Mouse (Mus musculus): ENCODE data around the gene Stim1. TPM values are rescaled to one million over a fixed set of nuclear protein-coding genes. Genes with fewer than 3 reads are reported as not detected.
"Not testable (repeated sequence)": the region's sequence is repeated elsewhere in the genome, so short reads cannot be mapped to it uniquely, and the experiment has no call there.

The Stim1 gene
- total RNA-seq, 2 experiments from 2014 or later = 76.4 to 77.1 TPM

DNA sequence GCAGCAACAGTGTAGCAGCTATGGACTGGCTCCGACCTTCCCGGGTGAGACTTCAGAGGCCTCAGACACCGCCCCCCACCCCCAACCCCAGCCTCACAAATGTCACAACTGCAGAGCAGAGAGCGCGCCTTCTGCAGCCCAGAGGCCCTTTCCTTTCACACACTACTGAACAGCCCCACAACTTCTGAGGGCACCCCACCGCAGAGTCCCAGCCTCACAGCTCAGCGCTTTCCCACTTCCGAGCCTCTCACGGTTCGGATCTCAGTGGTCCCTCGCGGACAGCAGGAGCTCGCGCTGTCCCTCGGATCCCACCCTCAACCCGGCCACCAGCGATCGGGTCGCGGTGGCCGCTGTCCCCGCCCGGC, 18.1 kb upstream of the Stim1 start:
- DNase-seq = peak; percentile 64

DNA sequence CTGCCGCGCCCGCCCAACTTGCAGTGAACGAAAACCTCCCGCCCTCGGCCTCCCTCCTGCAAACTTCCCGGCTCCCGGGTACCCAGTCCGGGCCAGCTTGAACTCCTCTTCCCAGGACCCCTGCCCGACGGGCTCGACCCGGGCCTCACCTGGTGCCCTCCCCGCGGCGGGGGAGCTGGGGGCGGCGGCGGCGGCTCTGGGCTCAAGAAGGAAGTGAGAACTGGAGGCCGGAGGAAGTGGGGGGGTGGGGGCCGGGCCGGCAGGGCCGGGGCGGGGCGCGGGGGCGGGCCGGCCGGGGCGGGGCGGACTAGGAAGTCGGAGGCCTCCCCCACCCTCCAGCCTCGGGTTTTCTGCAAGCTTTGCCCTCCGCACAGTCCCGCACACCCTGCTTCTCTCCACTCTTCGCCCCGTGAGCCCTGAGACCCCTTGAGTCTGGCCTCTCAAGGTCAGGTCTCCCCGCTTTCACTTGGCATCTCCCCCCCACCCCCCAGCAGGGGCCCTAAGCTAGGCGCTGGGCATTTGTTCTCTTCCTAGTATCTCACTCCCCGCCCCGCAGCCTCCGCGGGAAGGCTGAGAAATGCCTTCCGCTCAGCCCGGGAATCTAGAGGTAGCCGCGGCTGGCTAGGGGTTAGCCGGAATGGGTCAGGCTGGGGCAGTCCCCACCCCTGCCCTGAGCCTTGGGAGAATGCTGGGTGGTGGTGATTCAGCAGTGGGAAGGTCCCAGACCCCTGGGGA, 17.5 kb upstream of the Stim1 start:
- peak; percentile 86 for DNase-seq

GRCm38 (mm10) chr7:102250631-102251214, 16.9 kb upstream of the Stim1 start:
- DNase-seq = peak; percentile 95

GRCm38 (mm10) chr7:102253631-102254030, 14.0 kb upstream of the Stim1 start:
- no peak for DNase-seq

GRCm38 (mm10) chr7:102255954-102256353, 11.7 kb upstream of the Stim1 start, which contains the start of gene Rhog:
Rhog (minus strand) TSS chr7:102256054.
- no peak for DNase-seq

- no peak for DNase-seq
Observed at GRCm38 (mm10) chr7:102256636-102257035, 11.0 kb upstream of the Stim1 start.

DNA sequence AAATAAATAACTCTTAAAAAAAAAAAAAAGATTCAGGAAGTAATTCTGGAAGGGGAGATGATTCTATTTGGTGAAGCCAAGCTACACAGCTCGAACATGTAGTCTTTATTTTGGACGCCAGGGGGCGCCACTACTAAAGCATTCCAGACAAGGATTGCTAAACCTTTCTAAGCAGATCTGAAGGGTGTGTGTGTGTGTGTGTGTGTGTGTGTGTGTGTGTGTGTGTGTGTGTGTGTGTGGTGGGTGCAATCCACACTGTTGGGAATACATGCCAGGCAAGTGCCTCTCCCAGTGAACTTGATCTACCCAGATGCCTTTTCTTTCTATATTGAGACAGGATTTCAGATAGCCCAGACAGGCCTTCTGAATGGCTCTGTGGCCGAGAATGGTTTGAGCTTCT, 9.4 kb upstream of the Stim1 start:
- DNase-seq = peak; percentile 91

DNA sequence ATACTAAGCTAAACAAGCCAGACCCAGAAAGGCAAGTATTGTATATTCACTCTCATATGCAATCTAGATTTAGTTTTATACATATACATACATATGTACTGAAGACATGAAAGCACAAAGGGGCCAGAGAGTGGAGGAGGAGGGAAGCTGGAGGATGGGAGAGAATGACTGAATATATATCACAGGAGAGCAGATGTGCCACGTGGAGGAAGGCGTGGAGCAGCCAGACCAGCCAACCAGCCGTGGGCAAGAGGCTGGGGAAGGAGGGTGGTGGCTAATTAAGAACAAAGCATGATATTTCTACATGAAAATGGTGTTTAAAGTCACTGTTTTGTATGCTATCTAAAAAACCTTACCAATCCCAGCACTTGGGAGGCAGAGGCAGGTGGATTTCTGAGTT, 8.9 kb upstream of the Stim1 start:
- no peak for DNase-seq

DNA sequence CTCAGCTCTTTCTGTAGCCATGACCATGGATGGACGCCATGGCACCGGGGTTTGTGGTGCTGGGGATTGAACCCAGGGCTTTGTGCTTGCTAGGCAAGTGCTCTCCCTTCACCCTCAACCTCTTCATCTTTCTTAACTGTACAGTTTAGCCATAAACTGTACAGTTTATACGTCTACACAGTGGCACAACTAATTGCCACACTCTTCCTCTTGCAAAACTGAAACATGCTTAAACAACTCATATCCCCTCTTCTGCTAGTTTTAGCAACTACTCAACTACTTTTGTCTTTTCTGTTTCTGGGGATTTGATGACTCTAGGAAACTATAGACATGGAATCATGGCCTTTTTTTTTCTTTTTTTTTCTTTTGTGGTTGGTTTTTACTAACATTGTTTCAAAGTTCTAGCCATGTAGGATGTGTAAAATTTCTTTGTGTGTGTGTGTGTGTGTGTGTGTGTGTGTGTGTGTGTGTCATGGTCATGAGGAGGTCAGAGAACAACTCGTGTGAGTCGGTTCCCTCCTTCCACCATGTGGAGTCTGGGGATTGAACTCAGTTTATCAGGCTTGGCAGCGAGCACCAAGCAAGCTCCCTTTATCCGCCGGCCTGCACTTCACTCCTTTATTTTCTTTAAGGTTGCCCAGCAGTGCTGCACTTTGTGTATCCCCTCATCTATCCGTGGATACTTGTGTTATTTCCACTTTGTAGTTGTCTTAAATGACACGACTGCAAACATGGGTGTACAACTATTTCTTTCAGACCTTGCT, 7.7 kb upstream of the Stim1 start:
- no peak for DNase-seq

DNA sequence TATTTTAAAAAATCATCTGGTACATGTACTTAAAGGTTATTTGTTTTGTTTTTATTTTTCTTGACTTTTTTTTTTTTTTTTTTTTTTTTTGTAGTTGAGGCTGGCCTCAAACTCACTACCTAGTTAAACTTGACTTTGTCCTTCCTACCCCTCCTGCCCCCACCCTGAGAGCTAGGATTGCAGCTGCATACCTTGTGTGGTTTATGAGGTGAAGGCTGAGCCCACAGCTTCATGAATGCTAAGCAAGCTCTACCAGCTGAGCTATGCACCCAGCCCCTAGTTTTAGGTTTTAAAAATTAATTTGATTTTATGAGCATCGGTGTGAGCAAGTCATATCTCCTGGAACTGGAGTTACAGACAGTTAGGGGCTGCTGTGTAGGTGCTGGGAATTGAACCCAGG, 7.1 kb upstream of the Stim1 start:
- DNase-seq = no peak

GRCm38 (mm10) chr7:102263020-102263419, 4.6 kb upstream of the Stim1 start:
- DNase-seq = no peak

- DNase-seq = not testable (repeated sequence)
Observed at GRCm38 (mm10) chr7:102266021-102266400, 1.6 kb upstream of the Stim1 start.

DNA sequence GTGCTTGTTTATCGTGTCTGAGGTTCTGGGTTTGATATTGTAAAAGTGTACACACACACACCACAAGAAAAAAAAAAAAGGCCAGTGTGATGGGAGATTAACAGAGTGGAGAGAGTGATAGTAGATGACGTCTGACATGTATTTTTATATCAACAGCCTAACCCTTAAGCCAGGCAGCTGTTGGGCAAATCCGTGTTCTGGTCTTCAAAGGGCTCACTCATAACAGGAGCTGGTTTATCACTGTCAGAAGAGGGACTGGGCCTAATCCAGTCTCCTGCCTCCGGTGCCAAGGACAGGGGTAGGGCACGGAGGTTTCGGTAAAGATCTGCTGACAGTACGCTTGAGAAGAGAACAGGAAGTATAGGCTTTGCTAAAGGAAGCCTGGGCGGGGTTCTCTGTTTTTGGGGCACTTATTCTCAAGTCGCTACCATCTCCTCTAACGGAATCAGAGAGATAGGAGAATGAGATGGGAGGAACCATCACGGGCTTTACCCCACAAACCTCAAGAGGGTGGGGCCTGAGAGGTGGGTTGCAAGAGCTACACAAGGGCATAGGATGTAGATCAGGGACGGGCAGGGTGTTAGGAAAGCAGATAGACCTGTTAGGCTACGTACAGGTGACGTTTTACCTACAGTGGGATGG, 1.1 kb upstream of the Stim1 start:
- peak; percentile 13 for DNase-seq

DNA sequence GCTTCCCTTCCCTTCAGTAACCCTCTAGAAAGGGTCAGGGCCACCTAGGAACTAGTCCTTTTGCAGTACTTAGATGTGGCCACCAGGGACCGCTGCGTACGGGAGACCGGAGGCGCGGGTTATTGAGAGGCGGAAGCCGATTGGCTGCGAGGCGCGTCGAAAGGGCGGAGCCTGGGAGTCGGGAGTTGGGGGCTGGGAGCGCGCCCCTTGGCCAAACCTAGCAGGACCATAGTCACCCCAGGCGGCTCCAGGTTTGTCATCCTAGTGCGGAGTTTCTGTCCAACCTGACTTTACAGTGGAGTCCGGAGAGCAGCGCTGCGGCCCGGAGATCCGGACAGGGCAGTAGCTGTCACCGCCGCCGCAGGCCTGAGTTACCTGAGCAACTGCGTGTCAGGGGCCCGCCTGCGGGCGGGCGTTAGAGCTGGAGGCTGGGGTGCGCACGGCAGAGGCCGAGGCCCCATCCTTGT, 460 bp upstream of the Stim1 start:
- DNase-seq = peak; percentile 96

DNA sequence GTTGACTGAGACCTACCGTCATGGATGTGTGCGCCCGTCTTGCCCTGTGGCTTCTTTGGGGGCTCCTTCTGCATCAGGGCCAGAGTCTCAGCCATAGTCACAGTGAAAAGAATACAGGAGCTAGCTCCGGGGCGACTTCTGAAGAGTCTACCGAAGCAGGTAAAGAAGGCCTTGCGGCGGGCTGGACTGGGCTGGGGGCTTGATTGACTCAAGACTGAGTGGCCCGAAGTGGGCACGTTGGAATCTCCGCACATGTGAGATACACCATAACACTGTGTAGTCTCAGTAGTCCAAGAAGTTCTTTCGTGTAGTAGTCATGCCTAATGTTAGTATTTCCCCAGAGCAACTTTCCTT, 766 bp downstream of the Stim1 start:
- DNase-seq = no peak

DNA sequence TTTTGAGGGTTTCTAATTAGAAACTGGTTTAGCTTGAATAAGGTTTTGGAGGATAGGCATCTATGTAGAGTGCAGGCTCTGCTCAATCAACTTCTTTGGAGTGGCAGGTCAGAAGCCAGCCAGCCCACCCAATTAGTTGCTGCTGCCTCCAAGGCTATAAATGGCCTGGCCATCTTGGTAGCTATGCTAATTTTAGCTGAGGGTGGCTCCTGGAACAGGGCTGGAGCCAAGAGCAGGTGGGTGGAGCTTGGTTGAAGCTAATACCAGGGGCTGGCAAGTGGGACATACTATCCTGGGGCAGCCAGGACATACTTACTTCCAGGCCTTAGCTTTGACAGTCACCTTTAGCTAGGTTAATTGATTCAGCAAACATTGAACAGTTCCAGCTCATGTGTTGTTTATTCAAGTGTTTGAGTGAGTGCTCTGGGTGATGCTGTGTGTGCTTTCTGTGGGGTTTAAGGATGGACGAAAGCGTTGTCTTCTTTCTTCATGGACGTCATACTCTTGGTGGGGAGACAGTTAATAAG, 4.9 kb downstream of the Stim1 start:
- no peak for DNase-seq

DNA sequence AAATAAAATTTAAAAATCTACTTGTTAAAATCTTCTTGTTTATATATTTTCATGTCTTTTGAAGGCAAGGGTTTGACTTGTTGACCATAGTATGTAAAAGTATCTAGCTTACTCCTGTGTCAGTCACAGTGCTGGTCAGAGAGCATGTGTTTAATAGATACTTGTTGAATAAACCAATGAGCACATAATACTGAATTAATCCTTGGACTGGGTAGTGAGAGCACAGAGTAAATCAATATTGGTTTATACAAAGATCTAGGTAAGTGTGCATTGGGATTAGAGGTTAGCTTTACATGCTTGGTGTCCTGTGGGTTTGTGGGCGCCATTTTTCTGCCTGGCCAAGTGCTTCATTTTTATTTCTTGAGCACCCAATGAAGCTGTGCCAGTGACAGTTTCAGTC, 13.8 kb downstream of the Stim1 start:
- DNase-seq = no peak

- DNase-seq = peak; percentile 15
Observed at GRCm38 (mm10) chr7:102282261-102282660, 14.7 kb downstream of the Stim1 start.

DNA sequence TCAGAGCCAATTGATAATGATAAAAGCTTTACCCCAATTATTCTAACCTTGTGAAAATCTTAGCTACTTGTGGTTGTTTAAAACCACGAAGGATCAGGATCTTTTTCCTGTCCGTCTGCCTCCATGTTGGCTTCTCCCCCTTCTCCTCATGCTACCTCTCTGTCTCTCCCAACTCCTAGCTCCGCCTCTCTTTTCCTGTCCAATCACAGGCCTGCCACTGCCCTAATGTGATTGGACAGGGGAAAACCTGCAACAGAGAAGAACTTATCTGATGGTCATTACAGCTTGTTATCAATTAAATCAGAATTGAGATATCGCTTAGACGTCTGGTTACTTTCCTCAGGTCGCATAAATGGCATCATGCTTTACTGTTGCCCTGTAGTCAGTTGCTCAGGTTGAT, 21.9 kb downstream of the Stim1 start:
- no peak for DNase-seq

GRCm38 (mm10) chr7:102292228-102292627, 24.6 kb downstream of the Stim1 start:
- DNase-seq = no peak

DNA sequence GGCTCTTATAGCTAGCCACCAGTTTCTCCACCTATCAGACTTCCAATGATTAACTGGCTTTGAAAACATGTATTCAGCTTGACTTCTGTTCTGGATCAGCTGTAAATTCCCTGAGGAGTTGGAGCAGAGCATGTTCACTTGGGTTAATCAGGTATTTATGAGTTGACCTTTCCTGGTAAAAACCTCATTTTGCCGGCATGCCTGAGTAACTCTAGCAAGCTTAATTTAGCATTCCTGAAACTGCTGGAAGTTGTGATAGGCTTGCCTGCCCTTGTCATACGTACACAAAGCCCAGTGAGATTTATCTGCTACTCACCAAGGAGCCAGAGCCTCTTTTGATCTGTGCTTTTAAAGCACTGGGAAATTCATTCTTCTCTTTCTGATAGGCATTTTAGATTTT, 25.6 kb downstream of the Stim1 start:
- DNase-seq = no peak

DNA sequence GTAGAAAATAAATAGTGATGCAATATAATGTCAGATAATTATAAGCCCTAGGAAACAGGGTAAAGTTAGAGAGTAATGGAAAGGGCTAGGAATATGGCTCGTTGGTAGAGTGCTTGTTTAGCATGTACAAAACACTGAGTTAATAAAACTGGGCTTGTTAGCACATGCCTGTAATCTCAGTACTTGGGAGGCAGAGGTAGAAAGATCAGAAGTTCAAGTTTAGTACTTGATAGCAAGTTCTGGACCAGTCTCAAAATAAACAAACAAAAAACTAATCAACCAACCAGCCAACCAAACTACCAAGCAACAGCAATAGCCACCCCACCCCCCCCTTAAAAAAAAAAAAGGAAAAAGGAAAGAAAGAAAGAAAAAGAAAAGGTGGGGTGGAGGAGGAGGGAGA, 33.2 kb downstream of the Stim1 start:
- no peak for DNase-seq

DNA sequence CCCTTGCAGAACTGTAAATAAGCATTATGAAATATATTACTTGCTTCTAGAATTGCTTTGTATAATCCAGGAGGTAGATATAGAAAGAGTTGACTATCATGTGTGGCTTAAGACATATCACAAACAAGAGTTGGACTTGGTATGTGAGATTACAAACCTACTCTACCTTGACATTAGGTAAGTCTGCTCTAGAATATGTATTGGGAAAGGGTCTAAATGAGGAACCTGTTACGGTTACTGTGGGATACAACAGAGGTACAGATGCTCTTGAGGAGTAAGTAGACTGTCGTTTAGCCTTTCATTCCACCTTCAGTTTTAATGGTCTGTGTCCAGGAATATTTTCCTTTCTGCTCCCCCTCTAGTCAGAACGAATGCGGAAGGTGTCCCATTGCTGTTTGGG, 34.9 kb downstream of the Stim1 start:
- DNase-seq = no peak
